Mouse (Mus musculus): ENCODE measurements at regions not wholly inside any gene's neighbourhood (a gene's known extent, or its start where the extent isn't known, plus 50 kb on each side); places are given as distances from the start of the nearest gene placed in this dataset.

DNA sequence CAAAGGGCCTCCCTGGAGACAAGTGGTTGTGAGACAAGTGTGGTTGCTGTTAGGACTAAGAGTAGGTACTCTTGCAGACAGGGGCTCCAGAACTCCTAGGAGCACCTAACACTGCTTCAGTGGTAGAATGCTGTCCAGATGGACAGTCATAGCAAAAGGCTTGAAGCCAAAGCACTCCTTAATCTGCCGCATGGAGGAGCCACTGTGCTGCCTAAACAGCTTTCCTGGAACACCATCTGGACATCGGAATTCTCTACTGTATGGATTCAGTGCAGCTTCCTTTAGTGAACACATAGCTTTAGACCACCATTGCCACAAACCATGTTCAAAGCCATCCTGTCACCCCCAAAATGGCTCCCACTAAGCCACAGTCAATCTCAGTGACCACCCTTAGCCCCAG is 128.6 kb upstream of the Tcerg1l start:
- no peak for TF ChIP-seq CTCF (IDR thresholded peaks at IDR 0.05)
- TF ChIP-seq EP300 (IDR thresholded peaks at IDR 0.05; ENCODE audit: insufficient read depth, low read depth, low read length) = no peak
- no peak for TF ChIP-seq POLR2A (IDR thresholded peaks at IDR 0.05; ENCODE audit: insufficient read depth, low read depth, low read length)

All from heart, adult 2 months (tissue).